Mouse (Mus musculus) hindbrain, embryonic 13.5 days (tissue): ENCODE results near the gene Chchd3. TPM values are rescaled to one million over a fixed set of nuclear protein-coding genes. Genes with fewer than 3 reads are reported as not detected.

Experiments used
- ATAC-seq: fragments of 200-750 bp; cut with Nextera tagmentation; 2 replicates; pipeline ENCODE4 v1.8.0; 2017; ENCODE audit warnings: moderate TSS enrichment; ENCODE audit not compliant: low FRiP score
- H3K27ac ChIP-seq: fragments of 300-500 bp; sonication (generic); 2 replicates; pipeline ENCODE4 v1.5.1; 2015; ENCODE audit warnings: inconsistent platforms, mild to moderate bottlenecking, moderate library complexity
- H3K27me3 ChIP-seq: fragments of 300-500 bp; sonication (generic); 2 replicates; pipeline ENCODE4 v1.6.1; 2015; ENCODE audit warnings: mild to moderate bottlenecking, inconsistent platforms
- H3K36me3 ChIP-seq: fragments of 300-500 bp; sonication (generic); 2 replicates; pipeline ENCODE4 v1.6.1; 2015; ENCODE audit warnings: mild to moderate bottlenecking, inconsistent platforms
- H3K4me1 ChIP-seq: fragments of 300-500 bp; sonication (generic); replicated peaks from 2 replicates; pipeline ENCODE4 v1.6.1; 2015; ENCODE audit warnings: inconsistent platforms
- H3K4me2 ChIP-seq: fragments of 300-500 bp; sonication (generic); 2 replicates; pipeline ENCODE4 v1.6.1; 2015; ENCODE audit warnings: inconsistent platforms, mild to moderate bottlenecking, moderate library complexity
- H3K4me3 ChIP-seq: fragments of 300-500 bp; sonication (generic); 2 replicates; pipeline ENCODE4 v1.5.1; 2015; ENCODE audit warnings: mild to moderate bottlenecking, inconsistent platforms
- H3K9ac ChIP-seq: fragments of 300-500 bp; sonication (generic); 2 replicates; pipeline ENCODE4 v1.6.1; 2015; ENCODE audit warnings: mild to moderate bottlenecking, inconsistent platforms
- H3K9me3 ChIP-seq: fragments of 300-500 bp; sonication (generic); 2 replicates; pipeline ENCODE4 v1.6.1; 2016; ENCODE audit warnings: inconsistent platforms
- WGBS: fragments of 180-500 bp; shearing (Covaris S2); methylation state at CpG from one replicate; pipeline ENCODE4 v1.1.7; 2015; 5-methylcytosine and 5-hydroxymethylcytosine counted together
- polyA plus RNA-seq: library from polyadenylated mRNA; unstranded; fragments of >200 nt; fragmentation: Nextera tagmentation; extraction: Ambion mirVana; gene quantifications from 2 replicates; pipeline ENCODE4 v1.2.1, GENCODE M21; 2015

The Chchd3 gene
- polyA plus RNA-seq = 107 and 108 TPM in 2 replicates

DNA sequence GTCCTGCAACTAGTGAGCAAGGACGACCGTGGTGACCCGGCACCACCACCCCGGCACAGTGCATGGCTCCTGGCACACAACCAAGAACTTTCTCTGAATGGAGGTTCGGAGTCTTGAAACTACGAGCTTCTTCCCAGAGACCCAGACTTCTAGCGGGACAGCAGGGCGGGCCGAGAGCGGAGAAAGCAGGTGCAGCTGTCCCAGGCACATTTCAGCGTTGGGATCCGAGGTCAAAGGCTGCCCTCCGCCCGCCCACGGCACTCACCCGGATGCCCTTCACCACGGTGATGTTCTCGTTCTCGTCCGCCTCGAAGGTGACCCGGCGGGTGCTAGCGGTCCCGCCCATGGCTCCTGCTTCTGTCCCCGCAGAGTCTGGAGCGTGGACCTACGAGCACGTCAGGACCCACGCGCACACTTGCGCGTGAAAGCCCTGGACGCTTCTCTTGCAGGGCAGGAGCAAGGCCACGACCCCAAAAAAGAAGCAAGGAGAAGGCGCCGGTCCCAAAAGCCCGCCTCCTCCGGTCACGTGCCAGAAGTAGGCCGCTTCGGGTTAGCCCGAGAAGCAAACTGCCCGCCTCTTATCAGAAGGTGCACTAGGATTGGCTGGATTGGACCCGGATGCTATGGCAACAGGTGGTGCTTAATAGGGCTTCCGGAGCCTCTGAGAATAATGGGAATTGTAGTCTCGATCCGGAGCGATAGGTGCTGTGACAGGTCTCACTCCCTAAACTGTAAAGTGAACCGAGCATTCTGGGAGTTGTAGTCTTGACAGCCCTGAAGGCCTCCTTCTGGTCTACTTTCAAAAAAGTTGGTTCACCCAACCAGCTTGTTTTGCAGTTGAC, at the start of gene Chchd3:
Gene Chchd3, minus strand, starts transcription at position 526 of the 842 bp plus-strand sequence.
- Histone ChIP-seq H3K9ac (peak within 1 kb of the TSS; percentile 87), H3K27me3 (0 out of 2 replicates have a peak, but pooled peaks cover 2% of the 10 kb centered on the region), H3K36me3 (peaks cover 2% of the 10 kb centered on the region), H3K4me2 (peak within 1 kb of the TSS; percentile 92), H3K9me3 (no peaks in the 10 kb centered on the region), H3K4me3 (peak within 1 kb of the TSS; percentile 92), H3K4me1 (peaks cover 17% of the 10 kb centered on the region), H3K27ac (peak within 1 kb of the TSS; percentile 55)
- peak; percentile 100 for ATAC-seq
- WGBS = under 1% methylated on average over 50 of the region's 50 CpGs

GRCm38 (mm10) chr6:33104661-33105060, 44.6 kb upstream of the Chchd3 start:
- H3K9ac ChIP-seq = no peak overlapping the region
- no peak overlapping the region for H3K4me2 ChIP-seq
- H3K4me1 ChIP-seq = no peaks in the 10 kb centered on the region
- 85% methylated on average over 6 of the region's 6 CpGs for WGBS
- no peaks in the 10 kb centered on the region for H3K27me3 ChIP-seq
- no peaks in the 10 kb centered on the region for H3K9me3 ChIP-seq
- H3K27ac ChIP-seq = no peak overlapping the region
- no peak overlapping the region for H3K4me3 ChIP-seq
- H3K36me3 ChIP-seq = no peaks in the 10 kb centered on the region
- ATAC-seq = no peak

DNA sequence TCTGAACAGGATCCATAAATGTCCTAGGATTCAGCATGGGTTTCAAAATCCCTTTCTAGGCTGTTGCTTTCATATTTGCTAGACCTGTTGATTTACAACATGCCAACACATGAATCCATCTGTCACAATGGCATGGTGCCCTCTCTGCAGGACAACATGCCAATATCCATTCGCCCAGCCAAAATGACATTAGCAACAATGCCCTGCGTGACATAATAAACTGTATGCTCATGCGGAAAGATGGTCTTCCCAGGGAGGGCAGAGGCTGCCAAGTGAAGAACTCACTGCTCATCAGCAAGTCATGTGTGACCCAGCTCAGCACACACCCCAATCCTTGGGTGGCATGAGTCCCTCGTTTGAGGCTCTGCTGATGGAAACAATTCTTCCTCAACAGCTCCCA, 38.8 kb upstream of the Chchd3 start:
- Histone ChIP-seq H3K27ac (no peak overlapping the region), H3K4me1 (peaks cover 15% of the 10 kb centered on the region), H3K9me3 (no peaks in the 10 kb centered on the region), H3K4me3 (no peak overlapping the region), H3K4me2 (no peak overlapping the region), H3K9ac (no peak overlapping the region), H3K36me3 (no peaks in the 10 kb centered on the region), H3K27me3 (no peaks in the 10 kb centered on the region)
- no peak for ATAC-seq
- WGBS = 78% methylated on average over 4 of the region's 4 CpGs

DNA sequence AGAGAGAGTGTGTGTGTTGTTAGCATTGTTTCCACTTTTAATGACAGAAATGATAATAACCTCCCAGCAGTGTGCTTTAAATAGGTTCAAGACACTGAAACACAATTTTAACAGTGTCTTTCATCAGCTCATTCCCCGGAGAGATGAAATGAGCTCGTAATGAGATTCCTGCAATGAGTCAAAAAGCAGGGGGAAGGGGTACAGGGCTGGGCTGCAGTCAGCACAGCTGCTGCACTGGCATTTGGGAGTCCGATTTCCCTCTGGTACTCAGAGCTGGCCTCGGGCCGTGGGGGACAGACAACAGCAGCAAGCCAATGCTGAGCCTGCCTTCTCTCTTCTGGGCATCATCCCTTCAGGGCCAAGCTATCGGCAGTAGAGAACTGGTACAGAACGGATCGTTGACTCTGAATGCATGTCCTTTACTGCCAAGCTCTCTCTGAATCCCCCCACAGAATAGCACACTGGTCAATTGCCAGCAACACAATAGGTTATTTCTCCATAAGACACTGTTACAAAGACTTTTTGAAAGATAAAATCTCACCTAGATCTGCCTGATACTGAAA, 34.7 kb upstream of the Chchd3 start:
- ATAC-seq = peak; percentile 75
- WGBS = 19% methylated on average over 8 of the region's 8 CpGs
- peak overlapping the region; percentile 33 for H3K4me2 ChIP-seq

GRCm38 (mm10) chr6:33080186-33080585, 20.1 kb upstream of the Chchd3 start:
- WGBS = 92% methylated on average over 1 of the region's 1 CpGs
- Histone ChIP-seq H3K4me1 (peaks cover 7% of the 10 kb centered on the region; the same call in 1 of the 2 replicates), H3K36me3 (no peaks in the 10 kb centered on the region), H3K27me3 (no peaks in the 10 kb centered on the region), H3K9me3 (no peaks in the 10 kb centered on the region), H3K27ac (no peak overlapping the region), H3K4me2 (no peak overlapping the region), H3K9ac (no peak overlapping the region), H3K4me3 (no peak overlapping the region)
- no peak for ATAC-seq

More for the DNA sequence above, 34.7 kb upstream of the Chchd3 start:
- no peaks in the 10 kb centered on the region for H3K27me3 ChIP-seq
- no peaks in the 10 kb centered on the region for H3K9me3 ChIP-seq
- peaks cover 19% of the 10 kb centered on the region for H3K4me1 ChIP-seq
- H3K4me3 ChIP-seq = no peak overlapping the region
- H3K36me3 ChIP-seq = no peaks in the 10 kb centered on the region
- no peak overlapping the region; the same call in 1 of the 2 replicates for H3K9ac ChIP-seq
- H3K27ac ChIP-seq = peak overlapping the region; percentile 83

- H3K4me3 ChIP-seq = no peak overlapping the region
Observed at GRCm38 (mm10) chr6:33078260-33078936, 18.3 kb upstream of the Chchd3 start.

GRCm38 (mm10) chr6:33066462-33066861, 6.4 kb upstream of the Chchd3 start:
- ATAC-seq = no peak
- no peak overlapping the region for H3K27ac ChIP-seq
- no peaks in the 10 kb centered on the region for H3K9me3 ChIP-seq
- H3K9ac ChIP-seq = no peak overlapping the region
- no peak overlapping the region for H3K4me2 ChIP-seq
- WGBS = 76% methylated on average over 4 of the region's 4 CpGs
- no peaks in the 10 kb centered on the region for H3K36me3 ChIP-seq
- H3K4me1 ChIP-seq = no peaks in the 10 kb centered on the region
- H3K4me3 ChIP-seq = no peak overlapping the region
- 0 out of 2 replicates have a peak, but pooled peaks cover 5% of the 10 kb centered on the region for H3K27me3 ChIP-seq

More at GRCm38 (mm10) chr6:33078260-33078936, 18.3 kb upstream of the Chchd3 start:
- no peak for ATAC-seq
- Histone ChIP-seq H3K9me3 (no peaks in the 10 kb centered on the region), H3K4me1 (peaks cover 7% of the 10 kb centered on the region; the same call in 1 of the 2 replicates), H3K9ac (no peak overlapping the region), H3K36me3 (no peaks in the 10 kb centered on the region), H3K27me3 (no peaks in the 10 kb centered on the region), H3K27ac (no peak overlapping the region), H3K4me2 (0 out of 2 replicates have a peak overlapping the region, but pooled peaks have one; percentile 2)
- WGBS = 61% methylated on average over 19 of the region's 19 CpGs

DNA sequence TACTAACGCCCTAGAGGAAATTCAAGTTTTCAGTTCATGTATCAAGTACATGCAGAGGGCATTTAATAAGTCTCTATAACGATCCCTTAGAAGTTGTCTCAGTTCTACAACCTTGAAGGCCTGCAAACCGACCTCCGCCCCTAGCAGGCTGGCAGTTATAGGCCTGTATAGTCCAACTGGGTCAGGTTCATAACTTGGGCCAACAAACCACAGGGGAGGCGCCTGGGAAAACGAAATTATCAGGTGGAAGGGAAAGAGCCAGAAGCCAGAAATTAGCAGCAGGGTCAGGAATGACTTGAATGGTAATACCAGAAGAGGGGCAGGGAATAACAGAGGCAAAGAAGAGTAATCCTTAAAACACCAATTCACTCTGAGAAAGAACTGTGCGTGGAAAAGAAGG, 784 bp downstream of the Chchd3 start:
- Histone ChIP-seq H3K9ac (peak overlapping the region; percentile 87), H3K36me3 (peaks cover 8% of the 10 kb centered on the region), H3K27ac (peak overlapping the region; percentile 55; the same call in 1 of the 2 replicates), H3K4me1 (peaks cover 17% of the 10 kb centered on the region), H3K9me3 (no peaks in the 10 kb centered on the region), H3K4me3 (peak overlapping the region; percentile 92), H3K4me2 (peak overlapping the region; percentile 92), H3K27me3 (no peaks in the 10 kb centered on the region)
- 41% methylated on average over 7 of the region's 7 CpGs for WGBS
- ATAC-seq = no peak

DNA sequence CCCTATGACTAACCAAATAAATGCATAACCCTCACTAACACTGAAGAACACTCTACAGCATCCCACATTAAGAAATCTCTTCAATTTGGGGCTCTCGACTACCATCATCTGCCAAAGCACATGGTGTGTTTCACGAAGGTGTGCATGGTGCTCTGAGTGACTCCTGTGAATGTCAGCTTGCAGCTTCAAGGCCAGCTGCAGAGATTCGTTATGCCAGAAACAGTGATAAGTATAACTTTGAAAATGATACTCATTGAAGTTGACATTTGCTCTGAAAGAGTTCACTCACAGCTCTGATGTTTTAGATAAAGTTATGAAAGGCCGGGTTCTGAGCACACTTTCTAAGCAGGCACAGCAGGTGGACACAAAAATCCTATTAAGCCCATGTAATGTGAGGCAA, 3.7 kb downstream of the Chchd3 start:
- H3K4me2 ChIP-seq = no peak overlapping the region
- peaks cover 11% of the 10 kb centered on the region for H3K36me3 ChIP-seq
- H3K27me3 ChIP-seq = no peaks in the 10 kb centered on the region
- WGBS = 91% methylated on average over 4 of the region's 4 CpGs
- ATAC-seq = no peak
- H3K27ac ChIP-seq = no peak overlapping the region
- H3K9ac ChIP-seq = no peak overlapping the region
- H3K4me1 ChIP-seq = peaks cover 17% of the 10 kb centered on the region
- no peaks in the 10 kb centered on the region for H3K9me3 ChIP-seq
- no peak overlapping the region for H3K4me3 ChIP-seq

- no peaks in the 10 kb centered on the region for H3K27me3 ChIP-seq
- H3K9me3 ChIP-seq = no peaks in the 10 kb centered on the region
- no peak for ATAC-seq
- peaks cover 17% of the 10 kb centered on the region for H3K4me1 ChIP-seq
- H3K4me2 ChIP-seq = no peak overlapping the region
- 91% methylated on average over 4 of the region's 4 CpGs for WGBS
- no peak overlapping the region for H3K27ac ChIP-seq
- peaks cover 11% of the 10 kb centered on the region for H3K36me3 ChIP-seq
- no peak overlapping the region for H3K4me3 ChIP-seq
- no peak overlapping the region for H3K9ac ChIP-seq
Observed at GRCm38 (mm10) chr6:33055663-33056062, 4.4 kb downstream of the Chchd3 start.

DNA sequence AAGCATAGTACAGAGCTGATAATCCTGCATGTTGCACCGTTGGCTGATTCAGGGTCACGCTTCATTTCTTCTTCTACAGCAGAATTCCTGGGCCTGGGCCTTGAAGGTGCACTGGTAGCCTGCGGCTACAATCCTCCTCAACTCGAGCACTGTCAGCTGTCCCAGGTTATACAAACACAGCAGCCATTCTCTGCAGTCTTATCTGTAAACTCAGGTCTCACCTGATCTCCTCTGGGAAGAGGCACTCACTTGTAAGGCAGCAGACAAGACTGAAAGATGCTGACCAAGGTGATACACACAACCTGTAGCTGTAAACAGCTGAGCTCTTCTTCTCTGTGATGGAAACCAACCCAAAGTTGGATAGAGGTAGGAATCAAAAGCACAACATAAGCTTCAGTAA, 5.1 kb downstream of the Chchd3 start:
- H3K9ac ChIP-seq = no peak overlapping the region
- H3K27me3 ChIP-seq = no peaks in the 10 kb centered on the region
- no peak overlapping the region for H3K4me3 ChIP-seq
- peaks cover 17% of the 10 kb centered on the region for H3K4me1 ChIP-seq
- no peak for ATAC-seq
- H3K36me3 ChIP-seq = peaks cover 11% of the 10 kb centered on the region
- no peak overlapping the region for H3K4me2 ChIP-seq
- H3K27ac ChIP-seq = no peak overlapping the region
- no peaks in the 10 kb centered on the region for H3K9me3 ChIP-seq
- WGBS = 95% methylated on average over 4 of the region's 4 CpGs

GRCm38 (mm10) chr6:33051642-33052041, 8.4 kb downstream of the Chchd3 start:
- Histone ChIP-seq H3K4me3 (no peak overlapping the region), H3K4me1 (no peaks in the 10 kb centered on the region), H3K9ac (no peak overlapping the region), H3K27ac (no peak overlapping the region), H3K9me3 (no peaks in the 10 kb centered on the region), H3K27me3 (no peaks in the 10 kb centered on the region), H3K36me3 (peaks cover 22% of the 10 kb centered on the region), H3K4me2 (no peak overlapping the region)
- 88% methylated on average over 2 of the region's 2 CpGs for WGBS
- no peak for ATAC-seq
